Mouse (Mus musculus) limb, embryonic 11.5 days (tissue): ENCODE results near the gene Trim63. TPM values are rescaled to one million over a fixed set of nuclear protein-coding genes. Genes with fewer than 3 reads are reported as not detected.
A peak's percentile ranks its signal among the peaks of the same experiment; 100 is the strongest.

Source experiments
- ATAC-seq: fragments of 200-750 bp; cut with Nextera tagmentation; 2 replicates; pipeline ENCODE4 v1.8.0; 2017; ENCODE audit warnings: low read depth; ENCODE audit not compliant: insufficient number of reproducible peaks, low FRiP score, low TSS enrichment
- DNase-seq: peaks from one replicate; pipeline ENCODE4 v3.0.0-alpha.2; 2015; ENCODE audit warnings: low spot score
- H3K27ac ChIP-seq: fragments of 300-500 bp; sonication (generic); replicated peaks from 2 replicates; pipeline ENCODE4 v1.5.1; 2014; ENCODE audit warnings: low read depth, mild to moderate bottlenecking, low read length
- H3K27me3 ChIP-seq: fragments of 300-500 bp; sonication (generic); 2 replicates; pipeline ENCODE4 v1.6.1; 2014; ENCODE audit warnings: mild to moderate bottlenecking, low read length, mixed read lengths; ENCODE audit not compliant: control insufficient read depth, insufficient read depth
- H3K36me3 ChIP-seq: fragments of 300-500 bp; sonication (generic); 2 replicates; pipeline ENCODE4 v1.6.1; 2014; ENCODE audit warnings: mild to moderate bottlenecking, low read length, moderate library complexity, mixed read lengths; ENCODE audit not compliant: control insufficient read depth, insufficient read depth
- H3K4me1 ChIP-seq: fragments of 300-500 bp; sonication (generic); 2 replicates; pipeline ENCODE4 v1.6.1; 2014; ENCODE audit warnings: low read length, mixed read lengths; ENCODE audit not compliant: control insufficient read depth, insufficient read depth
- H3K4me2 ChIP-seq: fragments of 300-500 bp; sonication (generic); 2 replicates; pipeline ENCODE4 v1.6.1; 2014; ENCODE audit warnings: low read depth, mild to moderate bottlenecking, moderate library complexity; ENCODE audit not compliant: severe bottlenecking
- H3K4me3 ChIP-seq: fragments of 300-500 bp; sonication (generic); 2 replicates; pipeline ENCODE4 v1.5.1; 2014; ENCODE audit warnings: low read depth, low read length
- H3K9ac ChIP-seq: fragments of 300-500 bp; sonication (generic); 2 replicates; pipeline ENCODE4 v1.6.1; 2014; ENCODE audit warnings: mild to moderate bottlenecking, low read length
- H3K9me3 ChIP-seq: fragments of 300-500 bp; sonication (generic); 2 replicates; pipeline ENCODE4 v1.6.1; 2016; ENCODE audit warnings: low read length; ENCODE audit not compliant: control insufficient read depth
- WGBS: fragments of 180-500 bp; shearing (Covaris S2); extraction: QIAGEN DNeasy Blood & Tissue Kit; methylation state at CpG from one replicate; pipeline ENCODE4 v1.1.7; 2014; 5-methylcytosine and 5-hydroxymethylcytosine counted together
- polyA plus RNA-seq: library from polyadenylated mRNA; unstranded; fragments of >200 nt; fragmentation: Nextera tagmentation; extraction: Ambion mirVana; gene quantifications from 2 replicates; pipeline ENCODE4 v1.2.1, GENCODE M21; 2014

Trim63 gene
- polyA plus RNA-seq, 1 experiment from 2014 or later = 0.51 TPM

DNA sequence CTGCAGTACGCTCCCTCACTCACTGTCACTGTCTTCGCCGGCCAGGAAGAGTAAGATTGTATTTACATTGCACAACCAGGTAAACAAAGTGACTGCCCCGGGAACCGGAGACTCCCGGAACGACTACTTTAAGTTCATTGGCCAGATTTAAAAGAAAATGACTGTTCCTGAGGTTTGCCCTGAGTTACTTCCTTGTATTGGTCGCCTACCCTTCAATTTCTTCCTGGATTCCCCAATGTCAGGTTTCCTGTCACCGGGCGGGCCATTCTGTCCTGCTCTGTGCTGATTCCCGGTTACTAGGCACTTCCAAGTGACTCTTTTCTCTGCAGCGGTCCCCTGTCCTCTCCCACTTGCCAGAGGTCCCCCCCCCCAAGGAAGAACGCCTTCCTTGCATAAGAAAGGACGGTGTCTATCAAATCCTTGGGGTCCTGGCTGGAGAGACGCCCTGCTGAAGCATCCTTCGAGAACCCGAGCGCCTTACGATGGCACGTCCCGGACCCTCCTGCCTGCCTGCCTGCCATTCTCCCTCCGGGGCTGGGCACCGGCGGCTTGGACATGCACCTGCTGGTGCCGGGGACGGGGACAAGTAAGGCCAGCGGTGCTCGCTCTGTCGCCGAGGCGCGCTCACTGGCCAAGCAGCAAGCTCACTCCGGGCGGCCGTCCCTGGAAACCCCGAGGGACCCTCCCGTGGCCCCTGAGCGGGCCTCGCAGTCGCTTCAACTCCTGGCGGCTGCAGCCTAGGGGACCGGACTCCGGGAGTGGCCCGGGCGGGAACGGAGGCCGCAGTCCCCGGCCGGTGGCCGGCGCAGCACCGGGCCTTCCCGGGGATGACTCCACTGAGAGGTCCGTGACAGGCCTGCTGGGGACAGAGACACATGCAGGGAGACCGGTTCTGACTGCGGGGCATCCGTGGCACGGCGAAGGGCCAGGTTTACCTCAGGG lies 28.4 kb upstream of the Trim63 start:
- Histone ChIP-seq H3K36me3 (no peaks in the 10 kb centered on the region; the same call in 1 of the 2 replicates), H3K27me3 (no peaks in the 10 kb centered on the region), H3K4me2 (peak overlapping the region; percentile 95), H3K27ac (no peak overlapping the region; the same call in 1 of the 2 replicates), H3K9ac (peak overlapping the region; percentile 99), H3K4me3 (peak overlapping the region; percentile 99), H3K4me1 (peaks cover 11% of the 10 kb centered on the region), H3K9me3 (no peaks in the 10 kb centered on the region)
- ATAC-seq (0 out of 2 replicates have a peak, but pooled peaks have one; percentile 2), DNase-seq (no peak)
- WGBS = 3% methylated on average over 59 of the region's 59 CpGs

DNA sequence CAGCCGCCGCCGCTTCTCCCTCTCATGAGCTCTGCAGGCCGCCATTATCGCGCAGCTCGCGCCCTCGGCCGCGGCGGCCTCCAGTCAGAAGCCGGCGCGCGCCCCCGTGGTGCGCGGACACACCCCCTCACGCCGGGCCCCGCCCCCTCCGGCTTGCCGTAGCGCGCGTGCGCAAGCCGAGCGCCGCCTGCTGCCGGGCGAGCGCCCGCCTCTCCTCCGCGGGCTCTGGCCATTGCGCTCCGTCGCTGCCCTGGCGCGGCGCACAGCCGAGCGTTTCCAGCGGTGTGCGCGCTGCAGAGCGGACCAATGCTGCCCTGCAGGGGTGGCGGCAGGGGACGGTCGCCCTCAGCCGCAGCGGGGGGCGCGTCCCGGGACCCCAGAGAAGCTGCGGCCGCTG lies 27.8 kb upstream of the Trim63 start:
- under 1% methylated on average over 57 of the region's 59 CpGs for WGBS
- H3K9ac ChIP-seq = peak overlapping the region; percentile 99
- H3K36me3 ChIP-seq = no peaks in the 10 kb centered on the region; the same call in 1 of the 2 replicates
- no peaks in the 10 kb centered on the region for H3K9me3 ChIP-seq
- H3K4me2 ChIP-seq = peak overlapping the region; percentile 95
- peak overlapping the region; percentile 99 for H3K4me3 ChIP-seq
- peak overlapping the region; percentile 98 for H3K27ac ChIP-seq
- H3K4me1 ChIP-seq = peaks cover 11% of the 10 kb centered on the region
- ATAC-seq (peak; percentile 91), DNase-seq (peak; percentile 97)
- no peaks in the 10 kb centered on the region for H3K27me3 ChIP-seq

DNA sequence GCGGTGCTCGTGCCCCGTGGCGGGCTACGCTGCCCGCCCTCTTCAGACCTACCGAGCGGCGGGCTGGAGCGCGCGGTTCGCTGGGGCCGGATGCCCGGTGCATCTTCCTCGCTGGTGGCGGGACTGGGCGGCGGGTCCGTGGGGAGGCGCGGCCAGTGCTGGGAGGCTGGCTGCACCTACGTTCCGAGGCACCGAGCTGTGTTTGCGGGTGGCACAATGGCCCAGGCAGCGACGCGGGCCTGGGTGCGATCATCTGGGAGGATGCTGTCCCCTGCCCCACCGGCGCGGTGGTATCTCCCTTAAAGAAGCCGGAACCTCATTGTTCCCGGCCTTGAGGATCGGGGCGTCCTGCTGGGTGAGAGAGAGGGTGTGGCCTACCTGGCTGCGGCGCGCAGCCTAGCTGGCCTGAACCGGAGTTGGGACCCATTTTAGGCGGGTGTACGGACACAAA lies 27.3 kb upstream of the Trim63 start, which contains the start of gene Pdik1l:
Gene Pdik1l, minus strand, starts transcription at position 321 of the 451 bp plus-strand sequence.
- Histone ChIP-seq H3K4me3 (peak within 1 kb of the TSS; percentile 99), H3K9ac (peak within 1 kb of the TSS; percentile 99), H3K4me2 (peak within 1 kb of the TSS; percentile 95), H3K27me3 (no peaks in the 10 kb centered on the region), H3K27ac (peak within 1 kb of the TSS; percentile 98), H3K4me1 (peaks cover 11% of the 10 kb centered on the region), H3K9me3 (no peaks in the 10 kb centered on the region), H3K36me3 (no peaks in the 10 kb centered on the region; the same call in 1 of the 2 replicates)
- DNase-seq = peak; percentile 86
- under 1% methylated on average over 39 of the region's 43 CpGs for WGBS
- peak; percentile 82 for ATAC-seq

DNA sequence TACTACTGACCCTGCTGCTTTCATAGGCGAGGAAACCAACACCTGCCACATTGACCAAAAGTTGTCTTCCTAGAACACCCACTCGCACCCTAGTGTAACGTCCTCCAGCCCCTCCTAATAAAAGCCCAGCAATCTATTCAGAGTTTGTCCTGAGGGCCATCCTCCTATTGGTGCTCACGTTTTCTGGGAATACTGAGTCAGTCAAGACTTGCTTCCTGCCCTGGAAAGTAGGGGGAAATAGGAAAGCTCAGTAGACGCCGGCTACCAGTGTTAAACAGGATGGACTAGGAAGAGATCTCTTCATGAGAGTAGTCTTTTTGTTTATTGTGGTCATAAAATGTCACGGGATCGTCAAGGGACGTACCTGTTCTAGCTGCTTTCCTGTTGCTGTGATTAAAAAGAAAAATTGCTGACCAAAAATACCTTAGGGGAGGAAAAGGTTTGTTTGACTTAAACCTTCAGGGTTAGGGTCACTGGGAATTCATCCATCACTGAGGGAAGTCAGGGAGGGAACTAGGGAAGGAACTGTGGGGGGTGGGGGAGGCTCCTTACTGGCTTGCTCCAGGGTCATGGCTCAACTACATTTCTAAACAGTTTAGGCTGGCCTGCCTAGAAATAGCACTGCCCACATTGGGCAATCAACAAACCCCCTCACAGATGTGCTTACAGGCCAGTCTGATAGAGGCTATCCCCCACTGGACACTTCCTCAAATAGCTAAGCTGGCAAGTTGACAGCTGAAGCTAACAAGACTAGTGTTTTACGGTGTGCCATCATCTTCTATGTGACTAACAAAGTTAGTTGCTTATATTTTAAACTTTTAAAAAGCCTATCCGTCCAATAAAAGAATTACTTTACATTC lies 26.3 kb upstream of the Trim63 start:
- Histone ChIP-seq H3K9ac (peak overlapping the region; percentile 99), H3K4me3 (peak overlapping the region; percentile 99), H3K9me3 (no peaks in the 10 kb centered on the region), H3K36me3 (no peaks in the 10 kb centered on the region), H3K27me3 (no peaks in the 10 kb centered on the region), H3K4me2 (peak overlapping the region; percentile 95), H3K4me1 (peaks cover 11% of the 10 kb centered on the region), H3K27ac (no peak overlapping the region)
- DNase-seq (peak; percentile 29), ATAC-seq (no peak)
- 31% methylated on average over 11 of the region's 11 CpGs for WGBS

DNA sequence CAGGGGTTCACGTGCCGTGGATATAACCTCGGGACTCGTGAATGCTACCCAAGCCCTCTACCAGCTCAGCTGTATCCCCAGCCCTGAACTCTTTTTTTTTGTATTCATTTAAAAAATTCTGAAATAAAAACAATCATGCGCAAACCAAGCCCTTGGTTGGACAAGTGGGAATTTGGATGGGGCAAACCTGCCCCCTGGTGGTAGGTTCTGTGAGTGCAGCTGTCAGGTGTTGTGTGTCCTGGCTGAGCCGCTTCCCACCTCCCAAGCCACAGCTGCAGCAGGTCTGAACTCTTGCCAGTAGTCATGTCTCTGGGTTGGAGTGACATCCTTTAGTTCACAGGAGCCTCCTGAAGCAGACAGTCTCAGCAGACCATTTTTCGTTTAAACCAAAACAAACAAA lies 22.9 kb upstream of the Trim63 start:
- Histone ChIP-seq H3K9me3 (no peaks in the 10 kb centered on the region), H3K27me3 (no peaks in the 10 kb centered on the region), H3K27ac (no peak overlapping the region), H3K36me3 (no peaks in the 10 kb centered on the region), H3K4me3 (no peak overlapping the region), H3K9ac (no peak overlapping the region), H3K4me1 (peaks cover 3% of the 10 kb centered on the region; the same call in 1 of the 2 replicates), H3K4me2 (no peak overlapping the region)
- DNase-seq (peak; percentile 93), ATAC-seq (no peak)
- 31% methylated on average over 7 of the region's 7 CpGs for WGBS

DNA sequence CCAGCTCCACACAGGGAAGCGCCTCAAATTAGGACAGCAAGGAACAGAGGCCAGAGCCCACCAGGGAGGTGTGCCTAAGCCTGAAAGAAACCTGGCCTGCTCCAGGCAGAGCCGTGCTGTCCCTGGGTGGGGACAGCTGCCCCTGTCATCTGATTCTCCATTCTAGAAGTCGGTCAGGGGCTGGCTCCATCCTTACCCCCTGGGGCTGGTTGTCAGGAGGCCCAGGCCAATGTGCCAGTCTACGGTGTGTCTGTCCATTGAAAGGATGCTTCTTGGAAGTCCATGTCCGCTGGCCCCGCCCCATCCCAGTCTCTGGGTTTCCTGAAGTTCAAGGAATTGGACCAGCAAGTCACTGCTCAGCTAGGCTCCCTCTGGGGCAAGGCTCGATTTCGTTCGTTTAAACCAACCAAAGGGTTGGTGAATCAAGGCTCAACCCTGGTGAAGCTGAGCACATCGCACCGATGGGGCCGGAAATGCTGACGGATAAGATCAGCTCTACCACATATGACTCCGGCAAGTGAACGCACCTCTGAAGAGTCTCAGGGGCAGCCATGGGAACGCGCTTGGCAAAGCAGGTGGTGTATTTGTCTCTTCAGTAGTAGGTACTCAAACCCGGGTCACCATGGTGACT lies 21.7 kb upstream of the Trim63 start:
- H3K9ac ChIP-seq = no peak overlapping the region
- peaks cover 3% of the 10 kb centered on the region; the same call in 1 of the 2 replicates for H3K4me1 ChIP-seq
- no peak for DNase-seq
- ATAC-seq = no peak
- 75% methylated on average over 18 of the region's 18 CpGs for WGBS
- H3K9me3 ChIP-seq = no peaks in the 10 kb centered on the region
- no peaks in the 10 kb centered on the region for H3K27me3 ChIP-seq
- no peak overlapping the region for H3K4me2 ChIP-seq
- H3K36me3 ChIP-seq = no peaks in the 10 kb centered on the region
- H3K4me3 ChIP-seq = no peak overlapping the region
- H3K27ac ChIP-seq = no peak overlapping the region

DNA sequence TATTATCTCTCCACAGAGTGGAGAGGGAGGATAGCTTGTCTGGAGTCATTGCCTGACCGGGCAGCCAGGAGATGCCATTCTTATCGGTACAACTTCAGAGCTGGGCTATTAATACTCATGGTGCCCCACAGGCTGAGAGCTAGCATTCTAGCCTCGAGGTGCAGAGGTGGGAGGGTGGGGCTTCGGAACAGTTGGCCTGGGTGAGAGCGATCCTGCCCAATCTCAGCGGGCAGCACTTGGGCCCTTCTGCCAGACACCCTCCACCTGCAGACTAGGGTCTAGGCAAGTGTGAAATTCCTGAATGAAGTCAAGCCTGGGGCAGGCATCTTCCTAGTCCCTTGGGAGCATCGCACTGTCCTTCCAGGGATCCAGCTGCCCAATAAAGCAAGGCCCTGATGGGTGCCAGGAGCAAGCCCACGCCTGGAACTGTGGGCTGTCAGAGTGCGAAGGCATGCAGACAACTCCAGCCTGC lies 21.2 kb upstream of the Trim63 start:
- no peak for DNase-seq
- ATAC-seq = no peak
- Histone ChIP-seq H3K27me3 (no peaks in the 10 kb centered on the region), H3K4me1 (no peaks in the 10 kb centered on the region), H3K9ac (no peak overlapping the region), H3K4me2 (no peak overlapping the region), H3K27ac (no peak overlapping the region), H3K36me3 (no peaks in the 10 kb centered on the region), H3K4me3 (no peak overlapping the region), H3K9me3 (no peaks in the 10 kb centered on the region)
- WGBS = 54% methylated on average over 9 of the region's 9 CpGs
